16 mouse cellular contexts compared by ENCODE assay signal in the genomic region with DNA sequence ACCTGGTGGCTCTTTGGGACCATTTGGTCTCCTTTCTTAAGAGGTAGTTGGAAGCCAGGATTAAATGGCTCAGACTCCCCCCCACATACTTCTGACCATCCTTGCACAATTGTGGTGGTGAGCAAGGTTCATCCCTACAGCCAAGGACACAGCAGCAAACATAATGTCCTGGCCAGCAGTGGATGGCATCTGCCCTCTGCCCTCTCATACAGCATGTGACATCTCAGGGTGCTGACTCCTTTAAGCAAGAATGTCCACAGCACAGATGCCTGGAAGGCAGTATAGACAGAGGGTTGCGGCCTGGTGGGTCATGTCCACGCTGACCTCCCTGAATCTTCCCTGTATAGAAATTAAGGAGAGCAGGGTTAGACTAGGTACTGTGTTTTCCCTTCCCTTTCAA. TPM values are rescaled to one million over a fixed set of nuclear protein-coding genes. Genes with fewer than 3 reads are reported as not detected.
A peak's percentile ranks its signal among the peaks of the same experiment; 100 is the strongest.
DNase-seq lines count a peak whose midpoint lies in the region; ATAC-seq lines count a peak whose summit lies in the region.
"Had no signal": no experiment of that assay in that cellular context is flagged by ENCODE, and none has a peak within 500 bp of the region (broad histone marks: within the 10 kb centered on the region; RNA-seq: fewer than 3 reads in every experiment).

No protein-coding gene starts in this region.

- no peak overlapping the region for H3K4me2 ChIP-seq in hindbrain, embryonic 12.5 days (replicated peaks)
- no peak overlapping the region for H3K4me2 ChIP-seq in hindbrain, embryonic 16.5 days (ENCODE audit: low read length)
- H3K4me2 ChIP-seq in neural tube, embryonic 13.5 days, result no peak overlapping the region
- H3K4me2 ChIP-seq: forebrain, embryonic 12.5 days; limb, embryonic 13.5 days; stomach, embryonic 15.5 days had no signal

- H3K4me3 ChIP-seq in hindbrain, embryonic 12.5 days, result no peak overlapping the region
- no peak overlapping the region for H3K4me3 ChIP-seq in hindbrain, embryonic 16.5 days (ENCODE audit: low read length)
- no peak overlapping the region for H3K4me3 ChIP-seq in neural tube, embryonic 13.5 days
- H3K4me3 ChIP-seq: forebrain, embryonic 12.5 days; limb, embryonic 13.5 days; megakaryocyte, embryonic 14.5 days; stomach, embryonic 15.5 days had no signal

- no peak for ATAC-seq in hindbrain, embryonic 12.5 days (ENCODE audit: low FRiP score)
- ATAC-seq in hindbrain, embryonic 16.5 days, result no peak
- ATAC-seq in neural tube, embryonic 13.5 days (ENCODE audit: low read depth), result no peak
- ATAC-seq: lung, postnatal 0 days had no signal

- no peak overlapping the region for H3K9ac ChIP-seq in hindbrain, embryonic 12.5 days
- H3K9ac ChIP-seq in hindbrain, embryonic 16.5 days (ENCODE audit: low read depth, low read length), result no peak overlapping the region
- peak overlapping the region; percentile 41; the same call in 1 of the 2 replicates for H3K9ac ChIP-seq in neural tube, embryonic 13.5 days
- H3K9ac ChIP-seq: forebrain, embryonic 12.5 days; limb, embryonic 13.5 days; stomach, embryonic 15.5 days had no signal

- WGBS in hindbrain, embryonic 12.5 days, result 84% methylated on average over 2 of the region's 2 CpGs
- 85% methylated on average over 2 of the region's 2 CpGs for WGBS in hindbrain, embryonic 16.5 days
- WGBS in neural tube, embryonic 13.5 days, result 92% methylated on average over 2 of the region's 2 CpGs

- no peaks in the 10 kb centered on the region for H3K9me3 ChIP-seq in hindbrain, embryonic 12.5 days (replicated peaks)
- H3K9me3 ChIP-seq in hindbrain, embryonic 16.5 days (ENCODE audit: control insufficient read depth, low read length), result no peaks in the 10 kb centered on the region
- H3K9me3 ChIP-seq in neural tube, embryonic 13.5 days, result no peaks in the 10 kb centered on the region
- H3K9me3 ChIP-seq: forebrain, embryonic 12.5 days; limb, embryonic 13.5 days; megakaryocyte, embryonic 14.5 days; stomach, embryonic 15.5 days had no signal

- no peaks in the 10 kb centered on the region for H3K27me3 ChIP-seq in hindbrain, embryonic 12.5 days
- H3K27me3 ChIP-seq in hindbrain, embryonic 16.5 days (replicated peaks; ENCODE audit: control insufficient read depth, insufficient read depth, low read length), result no peaks in the 10 kb centered on the region
- no peaks in the 10 kb centered on the region for H3K27me3 ChIP-seq in neural tube, embryonic 13.5 days
- H3K27me3 ChIP-seq: forebrain, embryonic 12.5 days; stomach, embryonic 15.5 days had no signal

- peaks cover 96% of the 10 kb centered on the region for H3K4me1 ChIP-seq in hindbrain, embryonic 12.5 days
- peaks cover 46% of the 10 kb centered on the region for H3K4me1 ChIP-seq in hindbrain, embryonic 16.5 days (ENCODE audit: control insufficient read depth, insufficient read depth, low read depth, low read length)
- H3K4me1 ChIP-seq in neural tube, embryonic 13.5 days (replicated peaks), result peaks cover 98% of the 10 kb centered on the region
- H3K4me1 ChIP-seq: megakaryocyte, embryonic 14.5 days had no signal

- 0 out of 2 replicates have a peak overlapping the region, but pooled peaks have one; percentile 2 for H3K27ac ChIP-seq in hindbrain, embryonic 12.5 days
- H3K27ac ChIP-seq in hindbrain, embryonic 16.5 days (ENCODE audit: low read depth, low read length), result no peak overlapping the region
- peak overlapping the region; percentile 93 for H3K27ac ChIP-seq in neural tube, embryonic 13.5 days (replicated peaks)
- H3K27ac ChIP-seq: limb, embryonic 13.5 days; stomach, embryonic 15.5 days had no signal

- DNase-seq in neural tube, embryonic 10.5 days (ENCODE audit: extremely low spot score, low spot score), result no peak
- peak; percentile 77 for DNase-seq in kidney, postnatal 14 days
- no peak for DNase-seq in urinary bladder, postnatal 36 days (ENCODE audit: low spot score in 2 of 2)
- no peak for DNase-seq in left cerebral cortex, adult 8-10 months (ENCODE audit: low spot score in 2 of 2)
- DNase-seq: cerebellum, postnatal 14 days; gastrocnemius, postnatal 25 days; heart, postnatal 10 days; spleen, adult 18-20 months had no signal

- H3K36me3 ChIP-seq in hindbrain, embryonic 12.5 days, result no peaks in the 10 kb centered on the region
- H3K36me3 ChIP-seq in hindbrain, embryonic 16.5 days (ENCODE audit: control insufficient read depth, insufficient read depth, low read length), result no peaks in the 10 kb centered on the region
- no peaks in the 10 kb centered on the region for H3K36me3 ChIP-seq in neural tube, embryonic 13.5 days
- H3K36me3 ChIP-seq: limb, embryonic 13.5 days; stomach, embryonic 15.5 days had no signal

RNA-seq across cellular contexts. Expression of a gene that starts 12.1 kb away (rescaled TPM):
- polyA plus RNA-seq in hindbrain, embryonic 12.5 days (2016; fragmentation: Nextera tagmentation; extraction: Ambion mirVana), result 12.9 and 13.0 TPM in 2 replicates
- 12.9 and 15.5 TPM in 2 replicates for polyA plus RNA-seq in hindbrain, embryonic 16.5 days (2015; fragmentation: Nextera tagmentation; extraction: Ambion mirVana)
- 12.0 and 14.1 TPM in 2 replicates for polyA plus RNA-seq in neural tube, embryonic 13.5 days (2015; fragmentation: Nextera tagmentation; extraction: Ambion mirVana)
- 10 to 100 TPM; 53.8 to 66.5 (median 60.4) TPM for total RNA-seq in left cerebral cortex, adult 8-10 months (2022)
